8 mouse cellular contexts compared by ENCODE assay signal in genomic region chr4:24544677-24545151, GRCm38 (mm10). TPM values are rescaled to one million over a fixed set of nuclear protein-coding genes. Genes with fewer than 3 reads are reported as not detected.
DNase-seq lines count a peak whose midpoint lies in the region; ATAC-seq and TF ChIP-seq lines count a peak whose summit lies in the region.

No protein-coding gene starts in this region.

- 49% methylated on average over 5 of the region's 5 CpGs for WGBS in embryonic facial prominence, embryonic 11.5 days
- 44% methylated on average over 5 of the region's 5 CpGs for WGBS in intestine, embryonic 16.5 days
- 10% methylated on average over 5 of the region's 5 CpGs for WGBS in neural tube, embryonic 15.5 days

- TF ChIP-seq CTCF in left cerebral cortex, adult 2 months (IDR thresholded peaks at IDR 0.05), result peak; percentile 81

- no peaks in the 10 kb centered on the region for H3K27me3 ChIP-seq in embryonic facial prominence, embryonic 11.5 days (ENCODE audit: control insufficient read depth, insufficient read depth, low read length)
- no peaks in the 10 kb centered on the region for H3K27me3 ChIP-seq in intestine, embryonic 16.5 days (replicated peaks; ENCODE audit: control insufficient read depth, insufficient read depth, low read length)
- no peaks in the 10 kb centered on the region for H3K27me3 ChIP-seq in neural tube, embryonic 15.5 days (replicated peaks)

- no peaks in the 10 kb centered on the region for H3K9me3 ChIP-seq in embryonic facial prominence, embryonic 11.5 days (replicated peaks; ENCODE audit: control insufficient read depth, low read length)
- H3K9me3 ChIP-seq in intestine, embryonic 16.5 days (ENCODE audit: control insufficient read depth, low read length), result no peaks in the 10 kb centered on the region
- H3K9me3 ChIP-seq in neural tube, embryonic 15.5 days (replicated peaks), result no peaks in the 10 kb centered on the region

- intact Hi-C loops in left cerebral cortex, adult 2 months (cut with DNase I), result loop anchor here (5.0 to 10.0 kb wide), 2 partner anchors 267 to 300 kb away; no protein-coding TSS in a partner anchor

- peak; percentile 30 for DNase-seq in CD4-positive, CD25-positive, alpha-beta regulatory T cell, adult 2 months (ENCODE audit: low read depth, low spot score)
- DNase-seq in Muller cell, postnatal 12 days (ENCODE audit: inconsistent ontology term), result peak; percentile 63
- DNase-seq in embryonic facial prominence, embryonic 11.5 days (ENCODE audit: low spot score), result no peak
- DNase-seq in left cerebral cortex, adult 2 months (ENCODE audit: extremely low spot score in 1 of 2, low spot score in 2 of 2), result peak; percentile 63 to 71
- DNase-seq in c-Kit-positive CD71-positive TER-119-positive erythroid progenitor cells, embryonic 14.5 days (ENCODE audit: low spot score), result no peak
- DNase-seq in urinary bladder, postnatal 36 days (ENCODE audit: low spot score in 2 of 2), result no peak

- no peak overlapping the region for H3K27ac ChIP-seq in embryonic facial prominence, embryonic 11.5 days (replicated peaks; ENCODE audit: low read depth, low read length)
- H3K27ac ChIP-seq in intestine, embryonic 16.5 days (ENCODE audit: low read length), result no peak overlapping the region
- H3K27ac ChIP-seq in left cerebral cortex, adult 2 months, result peak overlapping the region; percentile 80
- H3K27ac ChIP-seq in neural tube, embryonic 15.5 days (replicated peaks), result no peak overlapping the region

- no peaks in the 10 kb centered on the region for H3K36me3 ChIP-seq in embryonic facial prominence, embryonic 11.5 days (replicated peaks; ENCODE audit: control insufficient read depth, insufficient read depth, low read depth, low read length)
- H3K36me3 ChIP-seq in intestine, embryonic 16.5 days (ENCODE audit: control insufficient read depth, insufficient read depth, low read length), result no peaks in the 10 kb centered on the region
- no peaks in the 10 kb centered on the region for H3K36me3 ChIP-seq in neural tube, embryonic 15.5 days

- no peak overlapping the region for H3K9ac ChIP-seq in embryonic facial prominence, embryonic 11.5 days (replicated peaks; ENCODE audit: low read length)
- H3K9ac ChIP-seq in intestine, embryonic 16.5 days (ENCODE audit: low read depth, low read length), result no peak overlapping the region
- H3K9ac ChIP-seq in neural tube, embryonic 15.5 days (replicated peaks), result no peak overlapping the region

- H3K4me3 ChIP-seq in embryonic facial prominence, embryonic 11.5 days (ENCODE audit: low read depth, low read length), result no peak overlapping the region
- H3K4me3 ChIP-seq in intestine, embryonic 16.5 days (ENCODE audit: low read length), result no peak overlapping the region
- peak overlapping the region; percentile 36 for H3K4me3 ChIP-seq in left cerebral cortex, adult 2 months
- no peak overlapping the region for H3K4me3 ChIP-seq in neural tube, embryonic 15.5 days (replicated peaks)

- no peaks in the 10 kb centered on the region for H3K4me1 ChIP-seq in embryonic facial prominence, embryonic 11.5 days (ENCODE audit: control insufficient read depth, insufficient read depth, low read length)
- H3K4me1 ChIP-seq in intestine, embryonic 16.5 days (ENCODE audit: control insufficient read depth, insufficient read depth, low read length), result no peaks in the 10 kb centered on the region
- peaks cover 6% of the 10 kb centered on the region; the same call in 1 of the 2 replicates for H3K4me1 ChIP-seq in neural tube, embryonic 15.5 days

- ATAC-seq in embryonic facial prominence, embryonic 11.5 days (replicated peaks; ENCODE audit: insufficient number of reproducible peaks, low FRiP score, low TSS enrichment, low read depth), result peak; percentile 75
- peak; percentile 72; the same call in 1 of the 2 replicates for ATAC-seq in intestine, embryonic 16.5 days
- ATAC-seq in neural tube, embryonic 15.5 days (ENCODE audit: low FRiP score), result peak; percentile 94

- no peak overlapping the region for H3K4me2 ChIP-seq in embryonic facial prominence, embryonic 11.5 days (ENCODE audit: low read depth, low read length)
- H3K4me2 ChIP-seq in intestine, embryonic 16.5 days (ENCODE audit: low read depth, low read length), result no peak overlapping the region
- peak overlapping the region; percentile 13; the same call in 1 of the 2 replicates for H3K4me2 ChIP-seq in neural tube, embryonic 15.5 days

RNA-seq across cellular contexts. Expression of gene Mms22l, which starts 48.5 kb away (rescaled TPM):
- polyA plus RNA-seq in embryonic facial prominence, embryonic 11.5 days (2014; fragmentation: Nextera tagmentation; extraction: Ambion mirVana), result 38.5 and 42.1 TPM in 2 replicates
- 17.4 and 18.9 TPM in 2 replicates for polyA plus RNA-seq in intestine, embryonic 16.5 days (2015; fragmentation: Nextera tagmentation; extraction: Ambion mirVana)
- total RNA-seq in left cerebral cortex, adult 2 months (2021), result 1 to 10 TPM in 1 of 2 experiments, under 1 TPM in 1; 0.82 to 1.7 TPM
- polyA plus RNA-seq in neural tube, embryonic 15.5 days (2015; fragmentation: Nextera tagmentation; extraction: Ambion mirVana), result 4.9 and 11.3 TPM in 2 replicates

Comparison
In these comparisons a context has a peak if more than half of its experiments do, and no peak if none do; other contexts are left out.
1. DNase-seq: peak in CD4-positive, CD25-positive, alpha-beta regulatory T cell, adult 2 months (single experiment), Muller cell, postnatal 12 days (single experiment) and left cerebral cortex, adult 2 months (2 of 2); none in embryonic facial prominence, embryonic 11.5 days (single experiment), c-Kit-positive CD71-positive TER-119-positive erythroid progenitor cells, embryonic 14.5 days (single experiment) and urinary bladder, postnatal 36 days (0 of 2).
2. Peak in every context shown above with its lines, with median percentiles within 50 percentile points of each other: ATAC-seq.